Mouse (Mus musculus) spleen, adult 2 months (tissue): ENCODE data around the gene Bfsp1.

ENCODE experiments used
- CTCF ChIP-seq: fragments of 200-500 bp; IDR thresholded peaks from 2 replicates; pipeline ENCODE4 v1.5.1; 2011; ENCODE audit warnings: mild to moderate bottlenecking, inconsistent platforms; ENCODE audit not compliant: insufficient read depth, insufficient read length, insufficient replicate concordance; ENCODE audit errors: extremely low read depth
- POLR2A ChIP-seq: fragments of 200-500 bp; IDR thresholded peaks from 2 replicates; pipeline ENCODE4 v1.6.1; 2011; ENCODE audit warnings: low read depth, low read length, inconsistent platforms

- TF ChIP-seq CTCF, result no peak
- TF ChIP-seq POLR2A, result no peak
Observed at GRCm38 (mm10) chr2:143795858-143796257, 67.1 kb downstream of the Bfsp1 start.
